Mouse (Mus musculus) left cerebral cortex, adult 2 months (tissue): ENCODE data around the gene Wdr26. TPM values are rescaled to one million over a fixed set of nuclear protein-coding genes. Genes with fewer than 3 reads are reported as not detected.
A peak's percentile ranks its signal among the peaks of the same experiment; 100 is the strongest.

Source experiments
- DNase-seq, 2 experiments: peaks; one replicate each; pipeline ENCODE4 v3.0.0; 2021 to 2022; ENCODE audit warnings: low spot score in 2 of 2, mixed read lengths in 1 of 2; ENCODE audit errors: extremely low spot score in 1 of 2
- H3K27ac ChIP-seq: fragments of 200-600 bp; 2 replicates; pipeline ENCODE4 v1.8.1; 2022
- H3K4me3 ChIP-seq: fragments of 200-600 bp; 2 replicates; pipeline ENCODE4 v1.8.1; 2022
- CTCF ChIP-seq: fragments of 200-600 bp; IDR thresholded peaks from 2 replicates; pipeline ENCODE4 v1.8.1; 2022; ENCODE audit warnings: antibody characterized with exemption, mild to moderate bottlenecking, moderate library complexity
- intact Hi-C: fragments of 180-260 bp; cut with DNase I; formaldehyde crosslinking; loops from one replicate; pipeline ENCODE4 v1.15.1; 2025
- total RNA-seq, 2 experiments: library from RNA; stranded (reverse); gene quantifications; 2 replicates each; pipeline ENCODE4 v1.2.3; 2021

Wdr26 gene
- total RNA-seq, 2 experiments from 2014 or later = 105 to 110 TPM

GRCm38 (mm10) chr1:181232307-181233027 lies 20.7 kb upstream of the Wdr26 start:
- Histone ChIP-seq H3K4me3 (no peak overlapping the region), H3K27ac (no peak overlapping the region; the same call in 1 of the 2 replicates)
- peak; percentile 46 to 48 for DNase-seq
- peak; percentile 76 for TF ChIP-seq CTCF
- intact Hi-C loops = loop anchor here (1.0 kb wide), 1 partner anchor 20 kb away; the partner anchor contains the start of gene Wdr26

- intact Hi-C loops = loop anchor here (1.0 kb wide), 1 partner anchor 20 kb away; the partner anchor contains the start of gene Wdr26
- TF ChIP-seq CTCF = no peak
- no peak overlapping the region for H3K4me3 ChIP-seq
- H3K27ac ChIP-seq = no peak overlapping the region
- DNase-seq = no peak
Measured at GRCm38 (mm10) chr1:181231821-181232220, 20.0 kb upstream of the Wdr26 start.

GRCm38 (mm10) chr1:181231262-181231661 lies 19.5 kb upstream of the Wdr26 start:
- TF ChIP-seq CTCF = no peak
- Histone ChIP-seq H3K4me3 (no peak overlapping the region), H3K27ac (no peak overlapping the region)
- DNase-seq = no peak
- intact Hi-C loops = no loop called here

GRCm38 (mm10) chr1:181230731-181231148 lies 18.9 kb upstream of the Wdr26 start:
- no peak for DNase-seq
- no peak overlapping the region for H3K27ac ChIP-seq
- H3K4me3 ChIP-seq = no peak overlapping the region
- TF ChIP-seq CTCF = no peak
- intact Hi-C loops = no loop called here

- H3K4me3 ChIP-seq = no peak overlapping the region
- no peak overlapping the region for H3K27ac ChIP-seq
- no peak for TF ChIP-seq CTCF
- DNase-seq = no peak
- intact Hi-C loops = no loop called here
Measured at GRCm38 (mm10) chr1:181229046-181229445, 17.2 kb upstream of the Wdr26 start.

GRCm38 (mm10) chr1:181228591-181228990 lies 16.8 kb upstream of the Wdr26 start:
- intact Hi-C loops = no loop called here
- no peak overlapping the region for H3K27ac ChIP-seq
- no peak for DNase-seq

GRCm38 (mm10) chr1:181227804-181228203 lies 16.0 kb upstream of the Wdr26 start:
- Histone ChIP-seq H3K27ac (no peak overlapping the region), H3K4me3 (no peak overlapping the region)
- no peak for TF ChIP-seq CTCF
- intact Hi-C loops = no loop called here
- no peak for DNase-seq

More at GRCm38 (mm10) chr1:181228591-181228990, 16.8 kb upstream of the Wdr26 start:
- H3K4me3 ChIP-seq = no peak overlapping the region
- TF ChIP-seq CTCF = no peak

- no peak overlapping the region for H3K27ac ChIP-seq
- H3K4me3 ChIP-seq = no peak overlapping the region
- no peak for TF ChIP-seq CTCF
- intact Hi-C loops = no loop called here
- DNase-seq = no peak
Measured at GRCm38 (mm10) chr1:181226850-181227249, 15.0 kb upstream of the Wdr26 start.

- no peak for DNase-seq
- Histone ChIP-seq H3K4me3 (no peak overlapping the region), H3K27ac (no peak overlapping the region)
- no peak for TF ChIP-seq CTCF
- intact Hi-C loops = no loop called here
Measured at GRCm38 (mm10) chr1:181225281-181225680, 13.5 kb upstream of the Wdr26 start.

GRCm38 (mm10) chr1:181222041-181222440 lies 10.2 kb upstream of the Wdr26 start:
- H3K27ac ChIP-seq = no peak overlapping the region
- peak; percentile 15; the same call in 1 of the 2 replicates for TF ChIP-seq CTCF
- no peak for DNase-seq
- intact Hi-C loops = no loop called here
- no peak overlapping the region for H3K4me3 ChIP-seq

- no peak overlapping the region for H3K27ac ChIP-seq
- intact Hi-C loops = no loop called here
- DNase-seq = no peak
- no peak for TF ChIP-seq CTCF
- H3K4me3 ChIP-seq = no peak overlapping the region
Measured at GRCm38 (mm10) chr1:181216315-181216714, 4.5 kb upstream of the Wdr26 start.

GRCm38 (mm10) chr1:181214296-181215035 lies 2.7 kb upstream of the Wdr26 start:
- no peak overlapping the region for H3K4me3 ChIP-seq
- TF ChIP-seq CTCF = no peak
- no peak overlapping the region for H3K27ac ChIP-seq
- intact Hi-C loops = no loop called here
- no peak for DNase-seq
